Mouse (Mus musculus): ENCODE measurements around the gene Serpinb3b. TPM values are rescaled to one million over a fixed set of nuclear protein-coding genes. Genes with fewer than 3 reads are reported as not detected.
"Not testable (repeated sequence)": the region's sequence is repeated elsewhere in the genome, so short reads cannot be mapped to it uniquely, and the experiment has no call there.

Serpinb3b gene
- polyA plus RNA-seq (2017; shearing (Covaris generic)), result not detected

GRCm38 (mm10) chr1:107278261-107278660 is at the start of gene Serpinb3b, which contains the start of gene Serpinb3c:
Serpinb3b (minus strand) TSS chr1:107278361.
Serpinb3c (minus strand) TSS chr1:107278371.
- ATAC-seq, result not testable (repeated sequence)

DNA sequence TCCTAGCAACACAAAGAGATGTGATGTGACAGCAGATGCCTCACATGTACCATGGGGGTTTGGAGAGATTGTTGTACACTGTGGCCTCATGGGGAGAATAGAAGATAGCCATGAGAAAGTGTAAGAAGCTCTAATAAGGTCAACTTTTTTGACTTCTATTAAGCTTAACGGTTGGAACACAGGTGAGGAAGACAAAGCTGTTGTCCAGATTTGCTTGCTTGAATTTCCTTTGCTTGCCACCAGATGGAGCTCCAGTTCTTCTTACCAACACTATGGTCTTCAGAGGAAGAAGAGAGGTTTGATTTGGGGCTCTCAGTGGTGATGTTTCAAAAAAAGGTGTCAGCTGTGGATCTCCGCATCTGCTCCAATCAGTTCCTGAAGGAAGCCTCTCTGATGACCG is 35.0 kb downstream of the Serpinb3b start:
- not testable (repeated sequence) for ATAC-seq

GRCm38 (mm10) chr1:107217276-107217675 is 60.9 kb downstream of the Serpinb3b start:
- not testable (repeated sequence) for ATAC-seq

GRCm38 (mm10) chr1:107127453-107127852 is 150.7 kb downstream of the Serpinb3b start:
- ATAC-seq, result not testable (repeated sequence)

Other genes with a start within 250 kb of the Serpinb3b start
- not detected for gene Serpinb3a, start 226.1 kb downstream of the Serpinb3b start, polyA plus RNA-seq (2017; shearing (Covaris generic))
- not detected for gene Serpinb3d, start 194.9 kb downstream of the Serpinb3b start, polyA plus RNA-seq (2017; shearing (Covaris generic))
- not detected for gene Serpinb3c, start within 50 bp of the Serpinb3b start, polyA plus RNA-seq (2017; shearing (Covaris generic))
- gene Serpinb11, start 82.8 kb upstream of the Serpinb3b start, polyA plus RNA-seq (2017; shearing (Covaris generic)), result not detected
- not detected for gene Serpinb7, start 121.3 kb upstream of the Serpinb3b start, polyA plus RNA-seq (2017; shearing (Covaris generic))
- not detected for gene Serpinb2, start 233.1 kb upstream of the Serpinb3b start, polyA plus RNA-seq (2017; shearing (Covaris generic))

All from CD4-positive, CD25-positive, alpha-beta regulatory T cell, adult 4 months (primary cell).